Mouse (Mus musculus): ENCODE results near the gene Jade3.

DNA sequence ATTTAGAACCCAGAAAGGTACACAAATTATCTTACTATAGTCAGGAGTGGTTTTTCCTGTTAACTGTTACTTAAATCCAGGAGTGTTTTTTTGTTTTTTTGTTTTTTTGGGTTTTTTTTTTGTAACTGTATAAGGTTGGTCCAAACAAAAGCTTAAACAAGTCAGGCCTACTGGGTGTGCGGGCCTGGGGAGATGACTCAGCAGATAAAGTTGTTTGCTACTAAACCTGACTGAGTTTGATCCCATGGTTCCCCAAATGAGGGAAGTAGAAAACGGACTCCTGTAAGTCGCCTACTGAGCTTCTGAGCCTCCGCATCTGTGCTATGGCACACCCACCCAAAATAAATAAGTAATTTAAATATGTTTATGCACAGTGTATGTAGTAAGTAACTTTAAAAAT, 6.0 kb upstream of the Jade3 start:
- TF ChIP-seq EP300 (IDR thresholded peaks at IDR 0.05; ENCODE audit: insufficient read depth, low read depth, low read length) = no peak
- TF ChIP-seq POLR2A (IDR thresholded peaks at IDR 0.05; ENCODE audit: insufficient read depth, low read length) = no peak

Data from ES-Bruce4 (cell line).